Mouse (Mus musculus): Measurements from ENCODE around the gene Gm21969. TPM values are rescaled to one million over a fixed set of nuclear protein-coding genes. Genes with fewer than 3 reads are reported as not detected.

Gm21969 gene
- polyA plus RNA-seq, 1 experiment from 2014 or later: 0.04 TPM

DNA sequence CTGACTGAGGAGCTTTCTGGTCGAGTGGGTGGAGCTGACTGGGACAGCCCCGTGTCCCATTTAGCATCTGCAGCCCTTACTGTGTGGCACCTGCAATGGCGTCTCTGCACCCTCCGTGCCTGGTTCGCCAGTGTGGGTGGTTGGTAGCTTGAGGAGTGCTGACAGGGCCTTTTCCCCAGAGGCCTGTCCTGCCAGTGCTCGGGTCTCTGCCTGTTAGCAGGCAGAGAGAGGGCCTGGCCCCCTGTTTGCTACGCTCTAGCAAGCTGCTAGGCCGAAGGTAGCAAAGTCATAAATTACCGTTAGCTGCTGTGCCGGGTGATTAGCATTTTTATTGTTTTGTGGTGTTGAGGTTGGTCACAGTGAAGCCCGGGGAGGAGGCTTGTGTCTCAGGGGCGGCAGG, 36.8 kb downstream of the Gm21969 start:
- Histone ChIP-seq H3K4me1 (ENCODE audit: insufficient read depth) (peaks cover 9% of the 10 kb centered on the region; the same call in 1 of the 2 replicates), H3K27ac (ENCODE audit: low read depth) (no peak overlapping the region), H3K9me3 (ENCODE audit: low read length) (no peaks in the 10 kb centered on the region), H3K36me3 (replicated peaks; ENCODE audit: insufficient read depth, low read length) (peaks cover 26% of the 10 kb centered on the region), H3K4me2 (ENCODE audit: low read depth, low read length) (no peak overlapping the region), H3K27me3 (ENCODE audit: insufficient read depth, low read length) (no peaks in the 10 kb centered on the region), H3K4me3 (ENCODE audit: low read depth, low read length) (no peak overlapping the region), H3K9ac (replicated peaks) (no peak overlapping the region)
- 34% methylated on average over 12 of the region's 12 CpGs for WGBS (ENCODE audit: insufficient replicate concordance)
- DNase-seq: no peak
- ATAC-seq: no peak
- no peak for TF ChIP-seq CTCF (IDR thresholded peaks at IDR 0.05; ENCODE audit: low read depth)
- TF ChIP-seq EP300 (IDR thresholded peaks at IDR 0.05; ENCODE audit: low read depth): no peak

DNA sequence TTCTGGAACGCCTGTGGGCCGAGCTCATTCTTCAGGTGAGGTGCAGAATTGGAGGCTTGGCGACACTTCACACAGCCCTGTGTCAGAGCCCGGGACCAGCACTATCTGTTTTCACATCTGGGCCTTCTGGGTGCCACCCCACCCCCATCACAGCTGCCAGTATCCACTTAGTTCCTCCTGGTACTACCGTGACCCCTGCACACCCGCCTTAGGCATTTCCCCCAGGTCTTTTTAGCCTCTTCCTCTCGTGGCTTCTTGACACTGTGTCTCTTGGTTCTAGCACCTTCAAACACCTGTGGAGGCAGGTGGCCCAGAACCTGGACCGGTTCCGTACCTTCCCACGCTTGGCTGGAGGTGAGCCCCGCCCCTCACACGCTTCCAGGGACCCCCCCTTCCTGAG, 37.3 kb downstream of the Gm21969 start:
- H3K4me3 ChIP-seq (ENCODE audit: low read depth, low read length): no peak overlapping the region
- H3K4me2 ChIP-seq (ENCODE audit: low read depth, low read length): no peak overlapping the region
- 44% methylated on average over 12 of the region's 12 CpGs for WGBS (ENCODE audit: insufficient replicate concordance)
- ATAC-seq (no peak), DNase-seq (no peak)
- H3K36me3 ChIP-seq (replicated peaks; ENCODE audit: insufficient read depth, low read length): peaks cover 30% of the 10 kb centered on the region
- no peaks in the 10 kb centered on the region for H3K27me3 ChIP-seq (ENCODE audit: insufficient read depth, low read length)
- H3K9me3 ChIP-seq (ENCODE audit: low read length): no peaks in the 10 kb centered on the region
- TF ChIP-seq CTCF (IDR thresholded peaks at IDR 0.05; ENCODE audit: low read depth) (no peak), EP300 (IDR thresholded peaks at IDR 0.05; ENCODE audit: low read depth) (no peak)
- H3K9ac ChIP-seq (replicated peaks): no peak overlapping the region
- H3K4me1 ChIP-seq (ENCODE audit: insufficient read depth): peaks cover 9% of the 10 kb centered on the region; the same call in 1 of the 2 replicates
- no peak overlapping the region for H3K27ac ChIP-seq (ENCODE audit: low read depth)

DNA sequence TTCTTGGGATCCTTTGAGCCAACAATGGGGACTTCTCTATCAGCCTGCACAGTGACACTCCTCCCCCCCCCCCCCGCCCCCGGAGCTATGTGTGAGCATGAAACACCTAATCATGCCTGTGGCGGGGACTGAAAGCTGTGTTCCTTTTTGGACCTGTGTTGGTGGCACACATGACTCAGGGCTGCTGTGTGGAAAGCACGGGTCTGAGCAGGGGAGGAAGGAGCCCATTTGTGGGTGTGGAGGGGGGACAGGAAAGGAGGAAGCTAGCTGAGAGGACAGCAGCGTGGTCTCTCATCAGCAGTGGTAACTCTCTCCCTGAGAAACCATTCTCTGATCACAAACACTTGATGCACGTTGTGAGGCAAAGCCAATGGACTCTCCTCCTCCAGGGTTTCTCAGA, 37.8 kb downstream of the Gm21969 start:
- no peak for DNase-seq
- no peak overlapping the region for H3K4me3 ChIP-seq (ENCODE audit: low read depth, low read length)
- peaks cover 33% of the 10 kb centered on the region for H3K36me3 ChIP-seq (replicated peaks; ENCODE audit: insufficient read depth, low read length)
- no peaks in the 10 kb centered on the region for H3K9me3 ChIP-seq (ENCODE audit: low read length)
- no peak for TF ChIP-seq EP300 (IDR thresholded peaks at IDR 0.05; ENCODE audit: low read depth)
- TF ChIP-seq CTCF (IDR thresholded peaks at IDR 0.05; ENCODE audit: low read depth): no peak
- no peak overlapping the region for H3K27ac ChIP-seq (ENCODE audit: low read depth)
- H3K27me3 ChIP-seq (ENCODE audit: insufficient read depth, low read length): no peaks in the 10 kb centered on the region
- no peak for ATAC-seq
- no peak overlapping the region for H3K9ac ChIP-seq (replicated peaks)
- peaks cover 9% of the 10 kb centered on the region; the same call in 1 of the 2 replicates for H3K4me1 ChIP-seq (ENCODE audit: insufficient read depth)
- 35% methylated on average over 5 of the region's 6 CpGs for WGBS (ENCODE audit: insufficient replicate concordance)
- H3K4me2 ChIP-seq (ENCODE audit: low read depth, low read length): no peak overlapping the region

DNA sequence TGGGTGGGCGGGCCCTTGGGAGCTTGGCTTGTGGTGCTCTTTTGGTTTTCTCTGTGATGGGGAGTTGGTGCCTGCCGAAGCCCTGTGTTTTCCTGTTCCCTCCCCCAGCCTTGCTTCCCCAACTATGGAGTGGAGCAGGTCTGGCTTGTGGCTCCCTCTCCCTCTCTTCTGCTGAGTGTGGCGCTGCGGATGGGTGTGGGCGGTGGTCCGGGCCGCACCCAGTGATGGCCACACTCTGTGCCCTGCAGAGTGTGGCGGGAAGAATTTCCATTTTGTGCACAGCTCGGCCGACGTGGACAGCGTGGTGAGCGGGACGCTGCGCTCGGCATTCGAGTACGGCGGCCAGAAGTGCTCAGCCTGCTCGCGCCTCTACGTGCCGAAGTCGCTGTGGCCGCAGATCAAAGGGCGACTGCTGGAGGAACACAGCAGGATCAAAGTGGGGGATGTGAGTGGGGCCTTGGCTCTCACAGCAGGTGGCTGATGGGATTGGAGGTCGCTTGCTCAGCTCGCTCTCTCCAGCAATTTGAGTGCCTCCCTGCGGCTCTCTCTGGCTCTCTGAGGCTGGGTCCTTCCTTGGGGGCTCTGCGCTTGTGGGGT, 38.9 kb downstream of the Gm21969 start:
- ATAC-seq (no peak), DNase-seq (no peak)
- Histone ChIP-seq H3K4me1 (ENCODE audit: insufficient read depth) (peaks cover 9% of the 10 kb centered on the region; the same call in 1 of the 2 replicates), H3K36me3 (replicated peaks; ENCODE audit: insufficient read depth, low read length) (peaks cover 29% of the 10 kb centered on the region), H3K9ac (replicated peaks) (no peak overlapping the region), H3K27ac (ENCODE audit: low read depth) (no peak overlapping the region), H3K9me3 (ENCODE audit: low read length) (no peaks in the 10 kb centered on the region), H3K4me2 (ENCODE audit: low read depth, low read length) (no peak overlapping the region), H3K4me3 (ENCODE audit: low read depth, low read length) (no peak overlapping the region), H3K27me3 (ENCODE audit: insufficient read depth, low read length) (no peaks in the 10 kb centered on the region)
- WGBS (ENCODE audit: insufficient replicate concordance): 22% methylated on average over 29 of the region's 30 CpGs
- TF ChIP-seq EP300 (IDR thresholded peaks at IDR 0.05; ENCODE audit: low read depth): no peak
- no peak for TF ChIP-seq CTCF (IDR thresholded peaks at IDR 0.05; ENCODE audit: low read depth)

DNA sequence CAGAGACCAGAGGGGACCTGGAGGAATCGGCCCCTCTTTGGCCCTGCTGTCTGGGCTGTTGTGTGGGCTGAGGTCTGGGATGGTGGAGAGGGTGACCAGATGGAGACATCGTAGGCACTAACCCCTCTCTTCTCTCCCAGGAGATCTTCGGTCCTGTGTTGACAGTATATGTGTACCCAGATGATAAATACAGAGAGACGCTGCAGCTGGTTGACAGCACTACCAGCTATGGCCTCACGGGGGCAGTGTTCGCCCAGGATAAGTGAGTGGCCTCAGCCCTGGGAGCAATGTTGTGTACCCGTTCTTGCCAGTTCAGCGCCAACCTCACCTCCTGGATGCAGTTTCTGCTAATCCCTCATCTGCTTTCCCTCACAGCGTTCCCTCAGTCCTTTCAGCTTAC, 41.0 kb downstream of the Gm21969 start:
- DNase-seq: peak; percentile 83
- 23% methylated on average over 9 of the region's 9 CpGs for WGBS (ENCODE audit: insufficient replicate concordance)
- peak; percentile 35; the same call in 1 of the 2 replicates for ATAC-seq
- no peak overlapping the region for H3K4me3 ChIP-seq (ENCODE audit: low read depth, low read length)
- H3K27me3 ChIP-seq (ENCODE audit: insufficient read depth, low read length): no peaks in the 10 kb centered on the region
- TF ChIP-seq CTCF (IDR thresholded peaks at IDR 0.05; ENCODE audit: low read depth) (peak; percentile 91), EP300 (IDR thresholded peaks at IDR 0.05; ENCODE audit: low read depth) (no peak)
- no peak overlapping the region for H3K9ac ChIP-seq (replicated peaks)
- H3K36me3 ChIP-seq (replicated peaks; ENCODE audit: insufficient read depth, low read length): peaks cover 35% of the 10 kb centered on the region
- H3K4me2 ChIP-seq (ENCODE audit: low read depth, low read length): no peak overlapping the region
- no peaks in the 10 kb centered on the region for H3K9me3 ChIP-seq (ENCODE audit: low read length)
- no peak overlapping the region for H3K27ac ChIP-seq (ENCODE audit: low read depth)
- peaks cover 9% of the 10 kb centered on the region; the same call in 1 of the 2 replicates for H3K4me1 ChIP-seq (ENCODE audit: insufficient read depth)

DNA sequence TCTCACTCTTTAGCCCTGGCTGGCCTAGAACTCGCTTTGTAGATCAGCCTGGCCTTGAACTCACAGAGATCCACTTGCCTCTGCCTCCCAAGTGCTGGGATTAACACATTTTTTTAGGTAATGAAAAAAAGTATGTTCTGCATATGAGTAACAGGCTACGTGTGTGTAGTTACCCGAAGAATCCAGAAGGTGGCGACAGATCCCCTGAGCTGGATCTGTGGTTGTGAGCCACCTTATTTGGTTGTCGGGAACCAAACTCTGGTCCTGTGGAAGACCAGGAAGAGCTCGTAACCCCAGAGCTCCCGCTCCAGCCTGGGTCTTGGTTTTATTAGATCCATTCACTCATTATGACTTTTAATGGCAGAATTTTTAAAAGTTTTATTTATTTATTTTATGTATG, 43.9 kb downstream of the Gm21969 start:
- TF ChIP-seq CTCF (IDR thresholded peaks at IDR 0.05; ENCODE audit: low read depth): peak; percentile 50
- no peak for TF ChIP-seq EP300 (IDR thresholded peaks at IDR 0.05; ENCODE audit: low read depth)
- H3K9me3 ChIP-seq (ENCODE audit: low read length): no peaks in the 10 kb centered on the region
- H3K4me1 ChIP-seq (ENCODE audit: insufficient read depth): no peaks in the 10 kb centered on the region
- H3K27ac ChIP-seq (ENCODE audit: low read depth): no peak overlapping the region
- H3K27me3 ChIP-seq (ENCODE audit: insufficient read depth, low read length): no peaks in the 10 kb centered on the region
- H3K4me3 ChIP-seq (ENCODE audit: low read depth, low read length): no peak overlapping the region
- WGBS (ENCODE audit: insufficient replicate concordance): 78% methylated on average over 7 of the region's 7 CpGs
- H3K4me2 ChIP-seq (ENCODE audit: low read depth, low read length): no peak overlapping the region
- DNase-seq: no peak
- no peak overlapping the region for H3K9ac ChIP-seq (replicated peaks)
- H3K36me3 ChIP-seq (replicated peaks; ENCODE audit: insufficient read depth, low read length): peaks cover 39% of the 10 kb centered on the region
- ATAC-seq: no peak
